Mouse (Mus musculus): Measurements from ENCODE around the gene Sapcd2. TPM values are rescaled to one million over a fixed set of nuclear protein-coding genes. Genes with fewer than 3 reads are reported as not detected.

Sapcd2 gene
- polyA plus RNA-seq, 1 experiment from 2014 or later: 14.4 TPM

GRCm38 (mm10) chr2:25426721-25427191 is 54.6 kb downstream of the Sapcd2 start:
- Histone ChIP-seq H3K9me3 (ENCODE audit: control insufficient read depth, low read length) (no peaks in the 10 kb centered on the region), H3K27me3 (ENCODE audit: control insufficient read depth, insufficient read depth, low read length) (peaks cover 57% of the 10 kb centered on the region), H3K4me3 (ENCODE audit: control insufficient read depth in 1 of 2, insufficient read depth in 1 of 2, low read depth in 1 of 2, low read length in 2 of 2) (no peak overlapping the region), H3K36me3 (ENCODE audit: control insufficient read depth, insufficient read depth, low read length) (no peaks in the 10 kb centered on the region), H3K9ac (ENCODE audit: low read length) (no peak overlapping the region), H3K27ac (replicated peaks in 1 of 2; ENCODE audit: control insufficient read depth in 1 of 2, insufficient read depth in 1 of 2, low read depth in 2 of 2, low read length in 2 of 2) (no peak overlapping the region), H3K4me1 (ENCODE audit: control insufficient read depth in 2 of 2, insufficient read depth in 2 of 2, low read length in 2 of 2) (peaks cover 4 to 5% of the 10 kb centered on the region in 2 experiments; a peak in 2 of 4 replicates), H3K4me2 (ENCODE audit: low read length) (no peak overlapping the region)
- WGBS: 30% methylated on average over 5 of the region's 5 CpGs
- ATAC-seq (ENCODE audit: insufficient number of reproducible peaks, insufficient read depth, low FRiP score, low read depth): no peak

GRCm38 (mm10) chr2:25427256-25427655 is 55.1 kb downstream of the Sapcd2 start:
- Histone ChIP-seq H3K36me3 (ENCODE audit: control insufficient read depth, insufficient read depth, low read length) (no peaks in the 10 kb centered on the region), H3K27ac (replicated peaks in 1 of 2; ENCODE audit: control insufficient read depth in 1 of 2, insufficient read depth in 1 of 2, low read depth in 2 of 2, low read length in 2 of 2) (no peak overlapping the region), H3K4me1 (ENCODE audit: control insufficient read depth in 2 of 2, insufficient read depth in 2 of 2, low read length in 2 of 2) (peaks cover 4 to 5% of the 10 kb centered on the region in 2 experiments; a peak in 2 of 4 replicates), H3K4me2 (ENCODE audit: low read length) (no peak overlapping the region), H3K9ac (ENCODE audit: low read length) (no peak overlapping the region), H3K9me3 (ENCODE audit: control insufficient read depth, low read length) (no peaks in the 10 kb centered on the region), H3K4me3 (ENCODE audit: control insufficient read depth in 1 of 2, insufficient read depth in 1 of 2, low read depth in 1 of 2, low read length in 2 of 2) (no peak overlapping the region), H3K27me3 (ENCODE audit: control insufficient read depth, insufficient read depth, low read length) (peaks cover 57% of the 10 kb centered on the region)
- WGBS: 85% methylated on average over 5 of the region's 5 CpGs
- ATAC-seq (ENCODE audit: insufficient number of reproducible peaks, insufficient read depth, low FRiP score, low read depth): no peak

Other genes with a start within 250 kb of the Sapcd2 start
- gene Nrarp, start 191.6 kb upstream of the Sapcd2 start, polyA plus RNA-seq (2014; fragmentation: Nextera tagmentation; extraction: Ambion mirVana): 11.9 and 13.9 TPM in 2 replicates
- gene Tor4a, start 175.4 kb upstream of the Sapcd2 start, polyA plus RNA-seq (2014; fragmentation: Nextera tagmentation; extraction: Ambion mirVana): 6.5 and 8.0 TPM in 2 replicates
- 58.4 and 65.9 TPM in 2 replicates for gene Nelfb, start 160.8 kb upstream of the Sapcd2 start, polyA plus RNA-seq (2014; fragmentation: Nextera tagmentation; extraction: Ambion mirVana)
- gene Stpg3, start 157.7 kb upstream of the Sapcd2 start, polyA plus RNA-seq (2014; fragmentation: Nextera tagmentation; extraction: Ambion mirVana): not detected in 2 replicates
- 0.93 TPM in 1 of 2 replicates, not detected in the other for gene Fam166a, start 153.6 kb upstream of the Sapcd2 start, polyA plus RNA-seq (2014; fragmentation: Nextera tagmentation; extraction: Ambion mirVana)
- gene Tubb4b, start 147.6 kb upstream of the Sapcd2 start, polyA plus RNA-seq (2014; fragmentation: Nextera tagmentation; extraction: Ambion mirVana): 342 and 395 TPM in 2 replicates
- not detected in 2 replicates for gene Slc34a3, start 138.0 kb upstream of the Sapcd2 start, polyA plus RNA-seq (2014; fragmentation: Nextera tagmentation; extraction: Ambion mirVana)
- gene Rnf224, start 135.5 kb upstream of the Sapcd2 start, polyA plus RNA-seq (2014; fragmentation: Nextera tagmentation; extraction: Ambion mirVana): not detected in 2 replicates
- 5.3 and 8.0 TPM in 2 replicates for gene Rnf208, start 130.1 kb upstream of the Sapcd2 start, polyA plus RNA-seq (2014; fragmentation: Nextera tagmentation; extraction: Ambion mirVana)
- gene Cysrt1, start 129.9 kb upstream of the Sapcd2 start, polyA plus RNA-seq (2014; fragmentation: Nextera tagmentation; extraction: Ambion mirVana): not detected in 2 replicates
- 1.8 and 2.4 TPM in 2 replicates for gene AL732309.1, start 125.5 kb upstream of the Sapcd2 start, polyA plus RNA-seq (2014; fragmentation: Nextera tagmentation; extraction: Ambion mirVana)
- gene Tmem203, start 116.9 kb upstream of the Sapcd2 start, polyA plus RNA-seq (2014; fragmentation: Nextera tagmentation; extraction: Ambion mirVana): 12.3 and 16.3 TPM in 2 replicates
- gene Tprn, start 109.7 kb upstream of the Sapcd2 start, polyA plus RNA-seq (2014; fragmentation: Nextera tagmentation; extraction: Ambion mirVana): 2.3 and 3.1 TPM in 2 replicates
- gene Ssna1, start 99.9 kb upstream of the Sapcd2 start, polyA plus RNA-seq (2014; fragmentation: Nextera tagmentation; extraction: Ambion mirVana): 150 and 163 TPM in 2 replicates
- gene Anapc2, start 99.8 kb upstream of the Sapcd2 start, polyA plus RNA-seq (2014; fragmentation: Nextera tagmentation; extraction: Ambion mirVana): 70.2 and 71.3 TPM in 2 replicates
- not detected in 2 replicates for gene Tmem210, start 84.2 kb upstream of the Sapcd2 start, polyA plus RNA-seq (2014; fragmentation: Nextera tagmentation; extraction: Ambion mirVana)
- gene Lrrc26, start 82.4 kb upstream of the Sapcd2 start, polyA plus RNA-seq (2014; fragmentation: Nextera tagmentation; extraction: Ambion mirVana): not detected in 2 replicates
- 0.05 TPM in 1 of 2 replicates, not detected in the other for gene Grin1, start 53.1 kb upstream of the Sapcd2 start, polyA plus RNA-seq (2014; fragmentation: Nextera tagmentation; extraction: Ambion mirVana)
- 42.8 and 48.1 TPM in 2 replicates for gene Man1b1, start 40.0 kb upstream of the Sapcd2 start, polyA plus RNA-seq (2014; fragmentation: Nextera tagmentation; extraction: Ambion mirVana)
- gene Dpp7, start 16.0 kb upstream of the Sapcd2 start, polyA plus RNA-seq (2014; fragmentation: Nextera tagmentation; extraction: Ambion mirVana): 11.5 and 12.4 TPM in 2 replicates
- 17.6 and 18.3 TPM in 2 replicates for gene Uap1l1, start 6.6 kb upstream of the Sapcd2 start, polyA plus RNA-seq (2014; fragmentation: Nextera tagmentation; extraction: Ambion mirVana)
- 0.81 and 0.85 TPM in 2 replicates for gene Entpd2, start 23.6 kb downstream of the Sapcd2 start, polyA plus RNA-seq (2014; fragmentation: Nextera tagmentation; extraction: Ambion mirVana)
- 29.3 and 29.5 TPM in 2 replicates for gene Npdc1, start 27.0 kb downstream of the Sapcd2 start, polyA plus RNA-seq (2014; fragmentation: Nextera tagmentation; extraction: Ambion mirVana)
- gene Fut7, start 50.9 kb downstream of the Sapcd2 start, polyA plus RNA-seq (2014; fragmentation: Nextera tagmentation; extraction: Ambion mirVana): 0.14 TPM in 1 of 2 replicates, not detected in the other
- 3.8 and 4.3 TPM in 2 replicates for gene Abca2, start 56.4 kb downstream of the Sapcd2 start, polyA plus RNA-seq (2014; fragmentation: Nextera tagmentation; extraction: Ambion mirVana)
- gene Clic3, start 84.5 kb downstream of the Sapcd2 start, polyA plus RNA-seq (2014; fragmentation: Nextera tagmentation; extraction: Ambion mirVana): 3.8 and 4.6 TPM in 2 replicates
- gene Paxx, start 88.8 kb downstream of the Sapcd2 start, polyA plus RNA-seq (2014; fragmentation: Nextera tagmentation; extraction: Ambion mirVana): 31.0 and 32.6 TPM in 2 replicates
- gene Ptgds, start 97.7 kb downstream of the Sapcd2 start, polyA plus RNA-seq (2014; fragmentation: Nextera tagmentation; extraction: Ambion mirVana): 98.5 and 112 TPM in 2 replicates
- not detected in 2 replicates for gene Lcn12, start 121.6 kb downstream of the Sapcd2 start, polyA plus RNA-seq (2014; fragmentation: Nextera tagmentation; extraction: Ambion mirVana)
- 82.8 and 85.2 TPM in 2 replicates for gene Fbxw5, start 128.4 kb downstream of the Sapcd2 start, polyA plus RNA-seq (2014; fragmentation: Nextera tagmentation; extraction: Ambion mirVana)
- 2.9 and 4.9 TPM in 2 replicates for gene C8g, start 129.4 kb downstream of the Sapcd2 start, polyA plus RNA-seq (2014; fragmentation: Nextera tagmentation; extraction: Ambion mirVana)
- 19.1 and 19.8 TPM in 2 replicates for gene Traf2, start 174.6 kb downstream of the Sapcd2 start, polyA plus RNA-seq (2014; fragmentation: Nextera tagmentation; extraction: Ambion mirVana)
- gene Edf1, start 185.5 kb downstream of the Sapcd2 start, polyA plus RNA-seq (2014; fragmentation: Nextera tagmentation; extraction: Ambion mirVana): 279 and 319 TPM in 2 replicates
- 1.4 and 1.9 TPM in 2 replicates for gene Mamdc4, start 202.5 kb downstream of the Sapcd2 start, polyA plus RNA-seq (2014; fragmentation: Nextera tagmentation; extraction: Ambion mirVana)
- gene Phpt1, start 202.9 kb downstream of the Sapcd2 start, polyA plus RNA-seq (2014; fragmentation: Nextera tagmentation; extraction: Ambion mirVana): 240 and 250 TPM in 2 replicates
- gene Ajm1, start 209.4 kb downstream of the Sapcd2 start, polyA plus RNA-seq (2014; fragmentation: Nextera tagmentation; extraction: Ambion mirVana): not detected in 2 replicates
- 41.9 and 42.1 TPM in 2 replicates for gene Rabl6, start 236.2 kb downstream of the Sapcd2 start, polyA plus RNA-seq (2014; fragmentation: Nextera tagmentation; extraction: Ambion mirVana)
- gene Ccdc183, start 245.4 kb downstream of the Sapcd2 start, polyA plus RNA-seq (2014; fragmentation: Nextera tagmentation; extraction: Ambion mirVana): 0.07 and 0.27 TPM in 2 replicates
- 22.8 and 28.2 TPM in 2 replicates for gene Tmem141, start 249.7 kb downstream of the Sapcd2 start, polyA plus RNA-seq (2014; fragmentation: Nextera tagmentation; extraction: Ambion mirVana)